Mouse (Mus musculus) E14TG2a.4 (cell line): ENCODE results near the gene Exosc8.

Source experiments
- CTCF ChIP-seq: conservative IDR thresholded peaks from 2 replicates; pipeline ENCODE4 v1.5.1; 2014; ENCODE audit warnings: low read length
- NANOG ChIP-seq: IDR thresholded peaks from 2 replicates; pipeline ENCODE4 v1.6.1; 2014; ENCODE audit warnings: borderline replicate concordance, low read length, mixed read lengths

- no peak for TF ChIP-seq CTCF
- no peak for TF ChIP-seq NANOG
These were observed 6.8 kb upstream of the Exosc8 start for GRCm38 (mm10) chr3:54741965-54742364.
